Mouse (Mus musculus) heart, postnatal 25 days (tissue): ENCODE measurements around the gene Ston2. TPM values are rescaled to one million over a fixed set of nuclear protein-coding genes. Genes with fewer than 3 reads are reported as not detected.
"Not testable (repeated sequence)": the region's sequence is repeated elsewhere in the genome, so short reads cannot be mapped to it uniquely, and the experiment has no call there.

Experiments
- DNase-seq: peaks from one replicate; pipeline ENCODE4 v3.0.0; 2022; ENCODE audit warnings: low spot score
- intact Hi-C: fragments of 180-260 bp; cut with DNase I; formaldehyde crosslinking; loops from one replicate; pipeline ENCODE4 v1.15.1; 2025
- total RNA-seq, 2 experiments: library from RNA; stranded (reverse); gene quantifications; 2 replicates each; pipeline ENCODE4 v1.2.3; 2021

The Ston2 gene
- total RNA-seq, 2 experiments from 2014 or later = 4.0 to 4.5 TPM

- intact Hi-C loops = no loop called here
- DNase-seq = no peak
Observed at GRCm38 (mm10) chr12:91756562-91757166, 31.5 kb downstream of the Ston2 start.

DNA sequence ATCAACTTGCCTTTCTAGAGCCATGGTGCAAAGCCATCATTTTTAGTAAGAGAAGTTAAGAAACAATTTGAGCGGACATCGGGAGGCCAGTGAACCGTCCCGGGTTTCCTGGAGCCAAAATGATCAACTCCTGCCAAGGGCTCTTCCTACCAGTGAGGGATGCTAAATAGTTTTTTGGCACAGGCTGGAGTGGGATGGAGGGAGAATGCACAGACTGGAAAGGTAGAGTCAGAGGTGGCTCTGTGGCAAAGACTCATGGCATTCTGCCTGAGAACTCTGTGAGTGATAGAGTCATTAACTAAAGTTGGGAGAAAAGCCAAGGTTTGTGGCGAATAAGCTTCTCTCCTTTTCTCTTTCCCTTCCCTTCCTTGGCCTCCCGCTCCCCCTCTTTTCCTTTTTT lies 33.6 kb downstream of the Ston2 start:
- intact Hi-C loops = no loop called here

DNA sequence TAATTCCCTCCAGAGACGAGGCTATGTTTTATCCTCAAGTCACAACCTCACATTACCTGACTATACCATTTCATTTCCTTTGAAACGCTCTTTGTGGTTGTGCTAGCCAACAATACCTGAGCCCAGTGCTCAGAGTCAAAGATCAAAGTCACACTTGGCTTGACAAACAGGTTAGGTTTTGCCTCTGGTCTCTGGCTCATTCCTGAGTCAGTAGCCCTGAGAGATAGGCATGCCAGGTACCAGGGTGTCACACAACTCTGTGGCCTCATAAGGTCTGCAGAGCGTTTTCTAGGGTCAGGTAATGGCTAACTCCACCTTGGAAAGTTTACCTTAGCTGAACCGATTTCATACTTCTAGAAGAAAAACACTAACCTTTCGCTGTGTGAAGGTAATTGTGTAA lies 35.5 kb downstream of the Ston2 start:
- intact Hi-C loops = no loop called here
- DNase-seq = no peak

More for the DNA sequence above, 33.6 kb downstream of the Ston2 start:
- DNase-seq = no peak

DNA sequence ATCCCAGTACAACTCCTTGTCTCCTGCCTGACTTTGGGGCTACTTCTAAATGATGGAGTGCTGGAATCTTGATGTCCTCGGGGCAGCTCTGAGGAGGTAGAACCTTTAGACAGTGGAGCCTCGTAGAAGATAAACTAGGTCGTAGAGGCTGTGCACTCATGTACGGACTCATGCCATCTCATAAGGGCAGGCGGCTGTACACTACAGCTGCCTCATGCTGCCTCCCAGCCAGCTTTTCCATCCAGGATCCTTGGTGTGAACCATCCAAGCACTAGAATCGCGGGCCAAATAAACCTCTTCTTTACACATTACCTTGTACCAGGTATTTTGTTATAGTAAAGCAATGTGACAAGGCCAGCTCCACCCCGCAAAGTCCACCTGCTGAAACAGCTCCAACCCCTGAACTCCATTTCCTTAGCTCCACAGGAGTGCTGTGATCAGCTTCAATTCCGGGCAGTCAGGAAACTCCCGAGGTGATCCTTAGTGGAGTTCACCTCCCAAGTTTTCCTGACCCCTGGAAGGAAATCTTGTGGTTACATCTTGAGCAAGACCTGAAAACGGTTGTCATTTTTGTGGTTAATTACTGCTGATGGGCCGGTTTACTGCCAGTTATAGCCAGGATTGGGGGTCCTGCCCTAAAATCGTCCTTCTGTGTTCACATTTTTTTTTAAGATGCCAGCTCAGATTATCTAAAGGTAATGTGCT lies 36.1 kb downstream of the Ston2 start:
- no peak for DNase-seq
- intact Hi-C loops = no loop called here

DNA sequence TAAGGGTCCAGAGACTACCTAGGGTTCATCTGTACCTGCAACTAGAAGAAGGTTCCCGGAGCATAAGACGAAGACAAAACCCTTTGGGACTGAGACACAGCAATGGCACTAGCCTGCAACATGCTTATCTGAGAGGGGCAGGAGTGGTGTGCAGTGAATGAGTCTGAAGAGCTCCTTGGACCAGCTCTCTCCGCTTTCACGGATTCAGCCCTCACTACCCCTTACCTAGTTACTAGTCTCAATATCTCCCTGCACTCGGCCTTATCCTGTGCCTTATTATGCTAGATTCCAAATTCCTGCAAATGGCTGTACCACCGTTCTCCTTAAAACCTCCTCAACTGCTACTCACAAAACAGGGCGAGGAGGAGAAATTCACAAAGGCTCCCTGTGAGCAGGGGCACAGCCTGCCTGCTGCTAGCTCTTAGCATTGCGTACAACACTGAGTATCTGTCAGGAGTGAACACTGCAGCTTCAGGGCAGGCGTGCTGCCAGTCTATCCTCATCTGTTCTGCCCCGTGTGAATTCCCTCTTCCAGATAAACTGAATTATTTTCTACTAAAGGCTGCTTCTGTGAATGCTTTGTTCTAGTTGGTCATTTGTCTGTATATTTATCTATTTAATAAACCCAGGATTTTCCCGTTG lies 38.5 kb downstream of the Ston2 start:
- intact Hi-C loops = no loop called here
- DNase-seq = no peak

DNA sequence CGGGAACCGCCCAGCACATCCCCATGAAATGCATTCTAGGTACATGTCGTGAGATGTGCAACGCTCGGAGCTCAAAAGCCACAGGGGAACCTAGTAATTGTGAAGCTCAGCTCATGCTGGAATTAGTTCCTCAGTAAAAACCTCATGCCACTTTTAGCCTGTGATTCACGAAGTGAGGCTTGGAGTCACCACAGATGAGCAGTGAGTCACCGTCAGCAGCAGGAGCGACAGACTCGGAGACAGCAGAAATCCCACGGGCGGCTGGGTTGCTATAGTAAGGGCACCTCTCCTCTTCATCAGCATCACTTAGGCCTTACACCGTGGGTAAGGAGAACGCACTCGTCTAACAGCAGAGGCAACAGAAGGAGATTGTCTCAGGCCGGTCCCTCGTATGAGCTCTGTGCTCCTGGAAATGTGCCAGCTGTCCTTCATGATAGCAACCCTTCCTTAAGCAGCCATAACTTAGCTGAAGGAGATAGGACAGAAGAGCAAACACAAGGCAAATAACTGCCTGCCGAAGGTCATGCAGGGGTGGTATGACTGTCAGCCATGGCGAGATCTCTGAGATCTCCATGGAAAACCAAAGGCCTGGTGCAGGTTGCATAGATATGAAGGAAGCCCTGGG lies 39.8 kb downstream of the Ston2 start:
- DNase-seq = no peak
- intact Hi-C loops = no loop called here

- DNase-seq, intact Hi-C loops: not testable (repeated sequence)
Observed at GRCm38 (mm10) chr12:91746839-91747238, 41.3 kb downstream of the Ston2 start.

- intact Hi-C loops = no loop called here
- DNase-seq = no peak
Observed at GRCm38 (mm10) chr12:91745758-91746290, 42.4 kb downstream of the Ston2 start.

- DNase-seq = no peak
Observed at GRCm38 (mm10) chr12:91744091-91744490, 44.1 kb downstream of the Ston2 start.

GRCm38 (mm10) chr12:91742916-91743315 lies 45.3 kb downstream of the Ston2 start:
- no peak for DNase-seq
- intact Hi-C loops = no loop called here

More at GRCm38 (mm10) chr12:91744091-91744490, 44.1 kb downstream of the Ston2 start:
- intact Hi-C loops = no loop called here

GRCm38 (mm10) chr12:91738381-91738780 lies 49.8 kb downstream of the Ston2 start:
- DNase-seq = no peak
- intact Hi-C loops = no loop called here

GRCm38 (mm10) chr12:91736221-91736980 lies 51.8 kb downstream of the Ston2 start:
- DNase-seq = no peak
- intact Hi-C loops = no loop called here

- no peak for DNase-seq
- intact Hi-C loops = loop anchor here (5.0 kb wide), 1 partner anchor 53 kb away; the partner anchor contains the start of gene Ston2
Observed at GRCm38 (mm10) chr12:91734246-91735027, 53.8 kb downstream of the Ston2 start.

DNA sequence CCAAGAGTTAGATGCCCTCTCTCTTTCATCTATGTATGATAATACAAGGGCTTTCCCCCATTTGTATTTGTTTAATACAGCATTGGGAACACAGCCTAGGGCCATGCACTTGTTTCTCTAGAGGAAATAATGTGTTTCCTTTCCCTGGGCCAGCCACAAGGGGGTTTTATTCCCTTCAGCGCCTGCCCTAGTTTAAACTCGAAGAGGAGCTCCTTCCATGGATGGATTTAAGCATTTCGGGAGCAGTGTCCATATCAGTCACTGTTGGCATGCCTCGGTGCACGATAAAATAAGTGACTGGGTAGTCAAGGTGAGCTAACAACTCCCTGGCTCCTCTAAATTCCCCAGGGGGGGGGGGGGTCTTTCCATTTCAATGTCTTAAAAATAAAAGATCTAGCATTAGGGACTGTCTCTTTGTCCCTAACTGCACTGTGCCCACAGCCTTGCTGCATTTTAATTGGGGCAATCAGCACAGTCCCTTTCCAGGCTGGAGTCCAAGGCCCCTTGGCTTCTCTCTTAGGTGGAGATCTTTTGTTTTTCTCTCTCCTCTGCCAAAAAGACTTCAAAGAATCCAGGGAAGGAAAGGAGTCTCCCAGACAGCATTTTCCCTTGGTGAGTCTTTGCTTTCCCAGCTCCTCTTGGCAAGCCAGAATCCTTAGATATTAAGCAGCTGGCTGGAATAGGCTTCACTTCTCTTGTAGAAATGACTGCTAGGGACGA lies 55.3 kb downstream of the Ston2 start:
- intact Hi-C loops = loop anchor here (5.0 kb wide), 1 partner anchor 54 kb away; the partner anchor contains the start of gene Ston2
- no peak for DNase-seq

DNA sequence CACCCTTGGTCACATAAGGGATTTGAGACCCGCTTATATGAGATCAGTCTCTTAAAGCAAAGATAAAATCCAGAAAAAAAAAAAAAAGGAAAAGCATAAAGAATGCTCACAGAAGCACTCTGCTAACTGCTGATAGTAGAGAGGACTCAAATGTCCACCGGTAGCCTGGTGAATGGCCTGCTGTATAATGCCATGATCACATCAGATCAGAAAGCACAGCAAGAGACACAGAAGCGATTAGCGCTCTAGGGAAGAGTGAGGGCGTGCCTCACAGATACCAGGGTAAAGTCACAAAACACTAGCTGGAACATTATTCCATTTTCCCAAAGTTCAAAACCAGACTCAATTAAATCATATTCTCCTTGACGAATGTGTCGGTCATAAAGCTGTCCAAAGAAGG lies 62.0 kb downstream of the Ston2 start:
- DNase-seq = no peak
- intact Hi-C loops = no loop called here

DNA sequence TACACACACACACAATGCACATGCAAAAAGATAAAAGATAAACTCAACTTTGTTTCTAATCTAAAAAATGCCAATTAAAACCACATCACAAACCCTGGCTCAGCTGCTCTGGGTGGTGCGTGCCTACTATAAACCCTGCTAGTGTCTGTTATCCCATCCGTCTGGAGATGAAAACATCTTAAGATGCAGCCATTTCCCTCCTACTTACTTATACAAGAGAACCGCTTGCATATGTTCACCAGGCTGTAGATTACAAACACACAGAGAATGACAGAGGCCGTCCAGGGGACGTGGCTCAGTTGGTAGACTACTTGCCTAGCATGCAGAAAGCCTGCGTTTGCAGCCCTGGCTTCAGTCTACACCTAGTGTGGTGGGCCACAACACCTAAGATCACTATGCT lies 64.3 kb downstream of the Ston2 start:
- intact Hi-C loops = no loop called here

DNA sequence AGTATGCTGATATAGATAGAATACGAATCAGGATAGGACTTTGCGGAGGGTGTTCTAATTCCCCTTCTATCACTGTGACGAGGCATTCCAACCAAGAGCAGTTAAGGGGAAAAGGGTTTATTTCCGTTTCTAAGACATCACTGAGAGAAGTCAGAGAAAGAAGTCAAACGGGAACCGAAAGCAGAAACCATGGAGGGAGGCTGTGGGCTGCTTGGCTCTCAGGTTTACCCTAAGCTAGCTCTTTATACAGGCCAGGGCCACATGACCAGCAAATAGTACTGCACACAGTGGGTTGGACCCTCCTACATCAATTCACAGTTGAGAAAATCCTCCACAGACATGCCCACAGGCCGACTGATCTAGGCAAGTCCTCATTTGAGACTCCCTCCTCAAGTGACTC lies 69.1 kb downstream of the Ston2 start:
- intact Hi-C loops = no loop called here
- DNase-seq = no peak

More for the DNA sequence above, 64.3 kb downstream of the Ston2 start:
- DNase-seq = no peak

DNA sequence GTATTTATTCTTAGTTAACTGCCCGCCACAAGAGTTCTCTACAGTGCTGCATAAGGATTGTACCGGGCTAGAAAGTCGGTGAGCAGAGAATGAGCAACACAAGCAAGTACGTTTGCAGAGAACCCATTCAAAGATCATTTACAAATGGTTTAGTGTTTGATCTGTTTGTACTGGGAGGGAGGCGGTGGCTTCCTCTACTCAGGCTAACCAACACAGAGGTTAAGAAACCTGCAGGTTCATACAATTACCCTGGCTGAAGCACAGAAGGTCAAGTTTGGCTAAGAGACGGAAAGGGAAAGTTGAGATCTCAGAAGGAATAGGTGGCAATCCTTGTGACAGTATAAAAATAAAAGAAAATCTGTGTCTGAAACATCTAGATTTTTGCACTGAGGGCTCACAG lies 72.5 kb downstream of the Ston2 start:
- intact Hi-C loops = no loop called here
- DNase-seq = no peak
